Mouse (Mus musculus): ENCODE measurements around the gene Nxpe3.

The Nxpe3 gene

GRCm38 (mm10) chr16:55809779-55810514, 85.1 kb downstream of the Nxpe3 start:
- DNase-seq (ENCODE audit: low spot score), result no peak

GRCm38 (mm10) chr16:55809345-55809744, 85.7 kb downstream of the Nxpe3 start:
- no peak for DNase-seq (ENCODE audit: low spot score)

GRCm38 (mm10) chr16:55807505-55807932, 87.6 kb downstream of the Nxpe3 start:
- DNase-seq (ENCODE audit: low spot score), result no peak

- no peak for DNase-seq (ENCODE audit: low spot score)
These were observed 90.3 kb downstream of the Nxpe3 start for GRCm38 (mm10) chr16:55804799-55805198.

GRCm38 (mm10) chr16:55801629-55802028, 93.5 kb downstream of the Nxpe3 start:
- DNase-seq (ENCODE audit: low spot score), result no peak

- DNase-seq (ENCODE audit: low spot score), result no peak
These were observed 96.2 kb downstream of the Nxpe3 start for GRCm38 (mm10) chr16:55798845-55799244.

- DNase-seq (ENCODE audit: low spot score), result no peak
These were observed 104.8 kb downstream of the Nxpe3 start for GRCm38 (mm10) chr16:55790326-55790725.

All from testis, postnatal 10 days (tissue).